Mouse (Mus musculus): Measurements from ENCODE around the gene Plekhg5.

The Plekhg5 gene

DNA sequence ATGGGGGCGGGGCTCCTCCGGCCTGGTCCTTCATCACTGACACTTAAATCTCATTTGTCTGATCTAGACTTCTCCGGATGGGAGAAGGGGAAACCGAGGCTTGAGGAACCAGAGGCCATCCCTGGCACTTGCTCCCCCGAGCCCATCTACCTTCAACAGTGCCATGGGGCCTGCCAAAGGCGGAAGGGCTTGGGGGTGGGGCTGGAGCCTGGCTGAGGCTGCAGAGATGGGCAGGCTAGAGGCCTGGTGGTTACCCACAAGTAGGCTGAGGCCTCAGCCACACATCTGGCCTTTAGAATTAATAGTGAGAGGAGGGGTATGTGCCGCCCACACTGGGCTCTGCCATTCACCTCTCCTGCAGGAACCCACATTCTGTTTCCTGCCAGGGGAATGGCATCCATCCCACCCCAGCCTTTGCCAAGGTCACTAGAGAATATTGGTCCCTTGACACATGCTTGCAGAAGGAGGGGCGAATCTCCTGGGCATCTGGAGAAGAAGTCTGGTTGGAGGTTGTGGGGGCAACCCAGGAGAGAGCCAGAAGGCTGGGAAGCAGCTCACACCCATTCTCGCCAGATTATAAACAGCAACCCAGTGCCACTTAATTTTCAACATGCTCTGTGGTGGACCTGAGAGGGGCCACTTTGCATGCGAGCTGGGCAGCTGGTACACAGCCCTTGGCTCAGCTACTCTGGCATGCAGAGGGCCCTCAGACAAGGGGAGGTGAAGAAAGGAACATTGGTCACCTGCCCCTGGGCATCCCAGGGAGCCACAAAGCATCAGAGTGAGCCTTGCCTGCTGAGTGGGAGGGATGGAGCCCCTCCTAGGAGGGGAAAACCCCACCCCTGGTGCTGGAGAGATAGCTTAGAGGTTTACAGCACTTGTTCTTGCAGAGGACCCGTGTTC, 1.6 kb upstream of the Plekhg5 start:
- no peak for DNase-seq

GRCm38 (mm10) chr4:152072655-152073054, 357 bp downstream of the Plekhg5 start:
- DNase-seq = no peak

DNA sequence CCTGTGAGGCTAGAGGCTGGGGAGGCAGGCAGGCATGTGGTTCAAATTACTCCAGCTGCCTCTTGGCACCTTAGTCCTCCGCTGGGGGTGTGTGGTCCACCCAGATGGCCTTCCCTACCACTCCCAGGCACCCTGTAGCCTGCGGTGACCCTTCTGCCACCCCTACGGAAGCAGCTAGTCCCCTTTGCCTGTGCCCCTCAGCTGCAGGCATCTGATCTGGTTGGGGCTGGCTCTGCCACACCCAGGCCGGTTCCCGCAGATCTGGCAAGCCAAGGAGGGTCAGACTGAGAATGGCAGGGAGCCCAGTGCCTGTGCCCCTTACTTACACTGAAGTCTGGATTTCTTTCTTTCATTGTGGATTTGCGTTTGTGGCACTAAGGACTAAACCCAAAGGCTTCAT, 1.4 kb downstream of the Plekhg5 start:
- DNase-seq = no peak

DNA sequence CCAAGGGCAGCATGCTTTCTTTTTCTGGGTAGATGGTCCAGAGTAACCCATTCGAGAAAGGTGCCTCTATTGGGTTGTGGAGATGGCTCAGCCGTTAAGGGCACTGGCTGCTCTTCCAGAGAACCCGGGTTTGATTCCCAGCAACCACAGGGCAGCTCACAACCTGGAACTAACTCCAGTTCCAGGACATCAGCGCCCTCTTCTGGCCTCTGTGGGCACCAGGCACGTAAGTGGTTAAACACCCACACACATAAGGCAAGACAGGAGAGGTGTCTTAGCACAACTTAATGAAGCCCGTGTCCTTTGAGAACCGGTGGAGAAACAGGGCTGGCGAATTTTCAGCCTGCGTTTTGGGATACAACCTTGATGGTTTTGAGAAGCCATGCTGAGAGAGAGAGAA, 2.2 kb downstream of the Plekhg5 start:
- DNase-seq = no peak

DNA sequence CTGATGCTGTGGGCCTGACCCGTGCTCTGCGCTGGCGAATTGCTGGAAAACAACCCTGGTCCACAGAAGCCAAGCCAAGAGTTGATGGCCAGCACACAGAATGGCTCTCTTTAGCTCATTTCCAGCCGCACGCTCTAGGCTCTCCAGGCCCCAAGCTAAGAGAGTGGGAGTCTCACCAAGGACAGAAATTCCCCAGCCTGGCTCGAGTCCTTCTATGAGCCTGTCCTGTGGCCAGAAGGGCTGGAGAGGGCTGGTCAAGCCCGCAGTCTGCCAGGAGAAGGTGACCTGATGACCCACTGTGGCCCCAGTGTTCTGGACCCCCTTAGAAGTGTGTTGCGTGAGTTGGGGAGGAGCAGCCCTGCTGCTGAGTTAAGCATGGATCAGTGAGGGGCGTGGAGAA, 4.9 kb downstream of the Plekhg5 start:
- DNase-seq = no peak

- no peak for DNase-seq
Observed at GRCm38 (mm10) chr4:152078105-152078530, 5.8 kb downstream of the Plekhg5 start.

DNA sequence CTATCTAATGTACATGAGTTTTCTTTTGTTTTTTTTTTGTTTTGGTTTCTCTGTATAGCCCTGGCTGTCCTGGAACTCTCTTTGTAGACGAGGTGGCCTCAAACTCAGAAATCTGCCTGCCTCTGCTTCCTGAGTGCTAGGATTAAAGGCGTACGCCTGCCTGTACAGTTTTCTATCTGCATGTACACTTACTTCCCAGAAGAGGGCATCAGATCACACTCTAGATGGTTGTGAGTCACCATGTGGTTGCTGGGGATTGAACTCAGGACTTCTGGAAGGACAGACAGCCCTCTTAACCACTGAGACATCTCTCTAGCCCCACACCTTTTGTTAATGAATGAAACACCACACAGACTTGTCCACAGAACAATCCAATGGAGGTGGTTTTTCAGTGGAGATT, 7.0 kb downstream of the Plekhg5 start:
- DNase-seq = no peak

- DNase-seq = no peak
Observed at GRCm38 (mm10) chr4:152079931-152080330, 7.6 kb downstream of the Plekhg5 start.

GRCm38 (mm10) chr4:152083611-152084220, 11.4 kb downstream of the Plekhg5 start:
- DNase-seq = no peak

GRCm38 (mm10) chr4:152084616-152085015, 12.3 kb downstream of the Plekhg5 start:
- no peak for DNase-seq

- peak in 1 of 2 experiments; percentile 35 for DNase-seq
Observed at GRCm38 (mm10) chr4:152086505-152087210, 14.4 kb downstream of the Plekhg5 start.

DNA sequence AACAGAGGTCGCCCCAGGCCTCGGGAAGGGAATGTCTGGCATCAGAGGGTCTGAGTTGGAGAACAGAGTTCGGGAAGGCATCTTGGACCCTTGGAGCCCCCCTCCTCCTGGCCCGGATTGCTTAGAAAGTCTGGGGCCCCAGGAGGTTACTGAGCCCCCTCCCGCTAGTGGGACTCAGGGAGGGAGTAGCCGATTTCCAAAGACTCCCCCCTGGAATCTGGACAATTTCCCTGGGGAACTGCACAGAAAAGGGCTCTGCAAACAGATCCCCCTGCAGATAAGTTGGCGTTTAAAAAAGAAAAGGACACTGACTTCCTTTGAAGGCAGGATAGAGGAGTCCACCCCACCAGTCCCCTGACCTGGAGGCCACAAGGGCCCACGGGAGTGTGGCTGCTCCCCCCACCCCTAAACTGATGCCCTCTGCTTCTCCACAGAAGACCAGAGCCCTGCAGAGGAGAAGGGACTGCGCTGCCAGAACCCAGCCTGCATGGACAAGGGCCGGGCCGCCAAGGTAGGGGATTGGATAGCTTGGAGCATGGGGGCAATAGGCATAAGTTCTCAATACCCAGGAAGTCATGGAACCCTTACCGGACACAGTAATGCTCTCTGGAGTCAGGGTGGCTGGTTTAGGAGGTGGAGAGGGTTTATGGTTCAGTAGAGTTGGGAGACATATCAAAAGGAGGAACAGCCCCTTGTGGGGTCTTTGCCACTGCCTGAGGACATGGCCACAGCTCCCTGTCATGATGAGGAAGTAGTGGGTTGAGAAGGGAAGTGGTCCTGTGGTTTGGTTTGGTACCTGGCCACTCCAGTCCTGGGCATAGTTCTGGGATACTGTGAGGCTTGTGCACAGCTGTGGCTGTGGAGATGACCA, 15.1 kb downstream of the Plekhg5 start:
- no peak for DNase-seq

GRCm38 (mm10) chr4:152088133-152088532, 15.8 kb downstream of the Plekhg5 start:
- DNase-seq = no peak

DNA sequence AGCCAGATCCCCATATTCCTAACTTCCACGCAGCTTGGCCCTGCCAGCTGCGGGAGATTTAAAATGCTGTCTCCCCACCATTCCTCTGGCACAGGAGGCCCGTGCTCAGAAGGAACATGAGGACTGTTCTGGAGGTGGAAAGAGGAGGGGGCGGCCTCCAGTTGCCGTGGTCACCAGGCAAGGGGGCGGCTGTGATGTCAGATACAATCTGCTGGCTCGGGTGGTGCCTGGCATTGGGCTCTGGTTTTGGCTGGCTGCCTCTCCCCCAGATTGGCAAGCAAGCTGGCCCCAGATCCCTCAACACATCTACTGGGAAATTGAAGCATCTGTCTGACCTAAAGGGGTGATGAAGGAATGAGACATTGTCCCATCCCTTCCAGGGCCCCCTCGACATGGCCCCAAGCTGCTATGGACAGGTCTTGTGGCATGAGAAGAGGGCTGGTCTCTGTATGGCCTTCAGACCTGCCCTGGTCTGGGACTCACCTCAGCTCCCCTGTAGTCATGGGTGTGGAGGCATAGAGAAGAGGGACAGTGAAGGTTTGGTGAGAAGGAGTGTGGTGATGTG, 16.3 kb downstream of the Plekhg5 start:
- no peak for DNase-seq

DNA sequence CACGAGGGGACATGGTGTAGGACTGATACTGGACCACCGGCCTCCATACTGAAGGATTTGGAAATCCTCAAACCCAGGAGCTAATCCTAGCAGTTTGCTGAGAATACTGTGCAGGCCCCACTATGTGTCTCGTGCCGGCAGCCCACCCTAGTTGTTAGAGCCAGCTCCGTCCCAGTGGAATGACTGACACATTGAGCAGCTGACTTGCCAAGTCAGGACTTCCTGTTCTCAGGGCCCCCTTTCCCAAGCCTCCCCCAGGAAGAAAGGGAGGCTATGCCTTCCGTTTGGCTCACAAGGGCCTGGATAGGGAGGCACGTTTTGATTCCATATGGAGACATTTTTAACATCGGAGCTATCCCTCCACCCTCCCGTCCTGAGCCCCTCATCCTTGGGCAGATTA, 17.9 kb downstream of the Plekhg5 start:
- no peak for DNase-seq

DNA sequence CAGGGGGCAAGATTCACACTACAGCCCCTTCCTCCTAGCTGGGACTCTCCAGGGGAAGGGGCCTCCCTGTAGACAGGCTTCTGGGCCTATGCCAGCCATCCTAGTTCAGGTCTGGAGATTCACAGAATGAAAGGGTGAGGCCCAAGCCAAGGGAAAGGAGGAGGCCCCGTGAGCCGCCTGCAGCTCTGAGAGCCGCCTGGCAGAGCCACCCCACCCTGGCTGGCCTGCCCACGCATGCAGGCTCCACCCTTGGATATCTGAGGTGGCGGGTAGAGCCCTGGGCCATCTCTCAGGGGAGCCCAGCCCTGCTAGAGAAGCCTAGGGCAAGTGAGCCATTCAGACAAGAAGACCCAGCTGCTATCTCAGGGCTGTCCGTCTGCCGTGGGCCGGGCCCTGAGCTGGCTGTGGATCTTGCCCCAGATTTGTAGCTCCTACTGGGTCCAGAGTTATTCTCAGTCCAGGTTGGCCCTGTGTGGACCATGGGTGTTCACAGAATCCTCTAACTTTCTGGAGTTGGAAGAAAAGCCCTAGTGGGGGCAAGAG, 20.5 kb downstream of the Plekhg5 start:
- no peak for DNase-seq

DNA sequence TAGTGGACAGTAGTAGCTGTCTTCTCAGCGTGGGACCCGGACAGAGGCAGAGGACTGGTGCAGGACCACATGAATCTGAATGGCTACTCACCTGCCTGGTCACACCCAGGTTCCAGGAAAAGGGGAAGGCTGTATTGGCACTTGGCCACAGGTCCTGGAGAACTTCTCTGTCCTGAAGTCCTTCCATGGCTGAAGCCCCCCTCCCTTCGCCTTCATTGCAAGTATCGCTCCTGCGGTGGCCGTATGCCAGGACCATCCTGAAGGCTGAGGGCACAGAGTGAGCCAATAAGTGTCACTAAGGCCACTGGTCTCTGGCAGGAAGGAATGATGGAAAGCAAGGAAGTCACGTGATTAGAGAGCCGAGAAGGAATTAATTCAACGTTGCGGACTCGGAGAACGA, 21.9 kb downstream of the Plekhg5 start:
- no peak for DNase-seq

DNA sequence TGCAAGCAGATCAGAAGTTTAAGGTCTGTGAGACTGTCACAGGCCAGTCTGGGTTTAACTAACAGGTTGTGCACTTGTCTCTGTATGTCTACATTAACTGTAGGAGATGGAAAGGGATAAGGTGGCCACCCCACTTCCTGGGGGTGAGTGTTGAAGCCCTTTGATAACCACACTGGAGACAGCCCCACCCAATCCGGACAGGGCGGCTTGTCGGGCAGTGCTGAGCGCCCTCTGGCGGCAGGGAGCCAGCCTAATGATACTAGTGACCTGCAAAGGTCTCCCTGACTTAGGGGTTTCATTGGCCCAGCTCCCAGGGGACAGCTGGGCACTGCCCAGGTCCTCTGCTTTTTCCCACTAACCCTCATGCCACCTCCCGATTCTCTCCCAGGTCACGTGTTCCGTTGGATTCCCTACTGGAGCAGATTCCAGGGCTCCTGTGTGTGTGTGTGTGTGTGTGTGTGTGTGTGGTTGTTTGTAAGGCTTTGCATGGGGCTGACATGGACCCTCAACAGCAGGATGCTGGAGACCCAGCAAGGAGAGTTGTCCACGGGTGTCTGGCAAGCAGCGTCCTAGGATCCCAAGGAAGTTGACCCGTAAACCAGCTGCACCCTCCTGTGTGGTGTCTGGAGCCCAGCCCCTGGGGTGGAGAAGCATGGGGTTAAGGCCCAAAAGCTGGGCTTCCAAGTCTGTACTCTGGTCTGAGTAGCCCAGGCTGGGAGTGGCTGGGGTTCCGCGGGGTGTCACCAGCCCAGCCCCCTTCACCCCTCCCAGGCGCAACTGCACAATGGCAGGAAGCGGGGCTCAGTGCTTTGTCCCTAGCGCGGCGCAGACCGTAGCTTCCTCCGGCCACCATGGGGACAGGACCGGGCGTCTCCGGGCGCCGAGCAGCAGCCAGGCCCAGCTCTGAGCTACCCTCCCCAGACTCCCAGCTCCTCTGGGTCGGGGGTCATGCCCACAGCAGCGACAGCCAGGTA, 23.9 kb downstream of the Plekhg5 start:
- peak; percentile 67 to 85 for DNase-seq

- DNase-seq = no peak
Observed at GRCm38 (mm10) chr4:152096927-152097326, 24.6 kb downstream of the Plekhg5 start.

GRCm38 (mm10) chr4:152097911-152098799, 25.9 kb downstream of the Plekhg5 start:
- DNase-seq = peak in 1 of 2 experiments; percentile 62
